In genomic region chr7:24608017-24608416, GRCm38 (mm10) we compare ENCODE assay signal across 8 mouse cellular contexts. TPM values are rescaled to one million over a fixed set of nuclear protein-coding genes. Genes with fewer than 3 reads are reported as not detected.
A peak's percentile ranks its signal among the peaks of the same experiment; 100 is the strongest.
DNase-seq lines count a peak whose midpoint lies in the region; ATAC-seq and TF ChIP-seq lines count a peak whose summit lies in the region.

No protein-coding gene starts in this region.

- no peak overlapping the region for H3K9ac ChIP-seq in intestine, embryonic 16.5 days (ENCODE audit: low read depth, low read length)
- no peak overlapping the region for H3K9ac ChIP-seq in lung, embryonic 15.5 days

- H3K27ac ChIP-seq in layer of hippocampus, adult 2 months, result no peak overlapping the region
- peak overlapping the region; percentile 37; the same call in 1 of the 2 replicates for H3K27ac ChIP-seq in bone marrow, adult 2 months (ENCODE audit: control insufficient read depth, insufficient read depth, low read depth, low read length, poor library complexity)
- no peak overlapping the region for H3K27ac ChIP-seq in intestine, embryonic 16.5 days (ENCODE audit: low read length)
- H3K27ac ChIP-seq in lung, embryonic 15.5 days, result no peak overlapping the region

- 36% methylated on average over 6 of the region's 6 CpGs for WGBS in bone marrow, adult 2 months
- WGBS in intestine, embryonic 16.5 days, result 52% methylated on average over 6 of the region's 6 CpGs
- 46% methylated on average over 6 of the region's 6 CpGs for WGBS in lung, embryonic 15.5 days

- no peak for TF ChIP-seq POLR2A in bone marrow, adult 2 months (IDR thresholded peaks at IDR 0.05; ENCODE audit: borderline replicate concordance, control insufficient read depth, low read depth, low read length)

- no peaks in the 10 kb centered on the region for H3K9me3 ChIP-seq in intestine, embryonic 16.5 days (ENCODE audit: control insufficient read depth, low read length)
- H3K9me3 ChIP-seq in lung, embryonic 15.5 days, result no peaks in the 10 kb centered on the region

- H3K4me3 ChIP-seq in layer of hippocampus, adult 2 months, result no peak overlapping the region
- H3K4me3 ChIP-seq in bone marrow, adult 2 months (replicated peaks; ENCODE audit: control insufficient read depth, low read depth, low read length), result peak overlapping the region; percentile 10
- H3K4me3 ChIP-seq in intestine, embryonic 16.5 days (ENCODE audit: low read length), result no peak overlapping the region; the same call in 1 of the 2 replicates
- H3K4me3 ChIP-seq in lung, embryonic 15.5 days, result no peak overlapping the region

- H3K36me3 ChIP-seq in intestine, embryonic 16.5 days (ENCODE audit: control insufficient read depth, insufficient read depth, low read length), result no peaks in the 10 kb centered on the region
- H3K36me3 ChIP-seq in lung, embryonic 15.5 days, result no peaks in the 10 kb centered on the region

- 0 out of 2 replicates have a peak overlapping the region, but pooled peaks have one; percentile 22 for H3K4me2 ChIP-seq in intestine, embryonic 16.5 days (ENCODE audit: low read depth, low read length)
- H3K4me2 ChIP-seq in lung, embryonic 15.5 days, result no peak overlapping the region

- peak; percentile 21 to 27 for DNase-seq in layer of hippocampus, postnatal 36 days
- DNase-seq in layer of hippocampus, adult 2 months (ENCODE audit: low spot score in 2 of 2), result no peak
- DNase-seq in gastrocnemius, postnatal 25 days, result peak; percentile 63
- DNase-seq in retina, postnatal 1 day, result peak; percentile 79
- DNase-seq in left cerebral cortex, adult 18-20 months (ENCODE audit: low spot score in 2 of 2), result no peak

- peaks cover 2% of the 10 kb centered on the region; the same call in 1 of the 2 replicates for H3K4me1 ChIP-seq in bone marrow, adult 2 months (ENCODE audit: control insufficient read depth, insufficient read depth, low read length)
- peaks cover 23% of the 10 kb centered on the region for H3K4me1 ChIP-seq in intestine, embryonic 16.5 days (ENCODE audit: control insufficient read depth, insufficient read depth, low read length)
- peaks cover 16% of the 10 kb centered on the region for H3K4me1 ChIP-seq in lung, embryonic 15.5 days

- peak; percentile 72 for ATAC-seq in intestine, embryonic 16.5 days
- ATAC-seq in lung, embryonic 15.5 days (ENCODE audit: borderline replicate concordance, extremely low read depth, low FRiP score, low TSS enrichment), result peak; percentile 28; the same call in 1 of the 2 replicates

- TF ChIP-seq CTCF in layer of hippocampus, adult 2 months (conservative IDR thresholded peaks at IDR 0.05), result no peak
- TF ChIP-seq CTCF in bone marrow, adult 2 months (IDR thresholded peaks at IDR 0.05; ENCODE audit: control insufficient read depth, insufficient read depth, low read length), result no peak

- H3K27me3 ChIP-seq in intestine, embryonic 16.5 days (replicated peaks; ENCODE audit: control insufficient read depth, insufficient read depth, low read length), result peaks cover 4% of the 10 kb centered on the region; the same call in 1 of the 2 replicates
- H3K27me3 ChIP-seq in lung, embryonic 15.5 days, result peaks cover 35% of the 10 kb centered on the region

RNA-seq across cellular contexts. Expression of gene Phldb3, which starts 2.5 kb away (rescaled TPM):
- under 1 TPM in 1 of 2 experiments, not detected in 1; 0.30 TPM for total RNA-seq in layer of hippocampus, postnatal 36 days (2021)
- total RNA-seq in layer of hippocampus, adult 2 months (2021), result under 1 TPM in 1 of 2 experiments, not detected in 1; 0.22 TPM
- polyA plus RNA-seq in bone marrow, adult 2 months (2011; ENCODE audit: insufficient read depth, insufficient read length, low replicate concordance, missing spikeins), result 7.2 and 8.2 TPM in 2 replicates
- under 1 TPM; 0.59 to 0.70 TPM for total RNA-seq in gastrocnemius, postnatal 25 days (2021)
- 0.35 and 0.36 TPM in 2 replicates for polyA plus RNA-seq in intestine, embryonic 16.5 days (2015; fragmentation: Nextera tagmentation; extraction: Ambion mirVana)
- polyA plus RNA-seq in lung, embryonic 15.5 days (2015; fragmentation: Nextera tagmentation; extraction: Ambion mirVana), result 0.15 and 0.21 TPM in 2 replicates
- under 1 TPM in 1 of 2 experiments, not detected in 1; 0.21 TPM for total RNA-seq in left cerebral cortex, adult 18-20 months (2021)

RNA-seq across cellular contexts. Expression of gene Zfp575, which starts 20.6 kb away (rescaled TPM):
- total RNA-seq in layer of hippocampus, postnatal 36 days (2021), result 1 to 10 TPM; 4.7 to 5.7 TPM
- total RNA-seq in layer of hippocampus, adult 2 months (2021), result 1 to 10 TPM; 5.2 to 6.7 TPM
- polyA plus RNA-seq in bone marrow, adult 2 months (2011; ENCODE audit: insufficient read depth, insufficient read length, low replicate concordance, missing spikeins), result not detected in 2 replicates
- total RNA-seq in gastrocnemius, postnatal 25 days (2021), result under 1 TPM in 1 of 2 experiments, not detected in 1; 0.13 TPM
- polyA plus RNA-seq in intestine, embryonic 16.5 days (2015; fragmentation: Nextera tagmentation; extraction: Ambion mirVana), result 3.1 TPM in 2 replicates
- 2.8 and 3.0 TPM in 2 replicates for polyA plus RNA-seq in lung, embryonic 15.5 days (2015; fragmentation: Nextera tagmentation; extraction: Ambion mirVana)
- 1 to 10 TPM; 6.9 to 7.3 TPM for total RNA-seq in left cerebral cortex, adult 18-20 months (2021)

RNA-seq across cellular contexts. Expression of gene Ethe1, which starts 20.7 kb away (rescaled TPM):
- total RNA-seq in layer of hippocampus, postnatal 36 days (2021), result 10 to 100 TPM in 1 of 2 experiments, 1 to 10 TPM in 1; 10.0 to 12.0 TPM
- total RNA-seq in layer of hippocampus, adult 2 months (2021), result 10 to 100 TPM; 10.1 to 11.0 TPM
- 15.8 and 25.9 TPM in 2 replicates for polyA plus RNA-seq in bone marrow, adult 2 months (2011; ENCODE audit: insufficient read depth, insufficient read length, low replicate concordance, missing spikeins)
- 10 to 100 TPM; 21.6 to 25.9 TPM for total RNA-seq in gastrocnemius, postnatal 25 days (2021)
- polyA plus RNA-seq in intestine, embryonic 16.5 days (2015; fragmentation: Nextera tagmentation; extraction: Ambion mirVana), result 33.2 and 38.1 TPM in 2 replicates
- polyA plus RNA-seq in lung, embryonic 15.5 days (2015; fragmentation: Nextera tagmentation; extraction: Ambion mirVana), result 23.8 and 24.2 TPM in 2 replicates
- total RNA-seq in left cerebral cortex, adult 18-20 months (2021), result 10 to 100 TPM; 15.4 to 18.2 TPM

RNA-seq across cellular contexts. Expression of gene Lypd3, which starts 28.3 kb away (rescaled TPM):
- under 1 TPM; 0.40 to 0.68 TPM for total RNA-seq in layer of hippocampus, postnatal 36 days (2021)
- total RNA-seq in layer of hippocampus, adult 2 months (2021), result under 1 TPM; 0.51 to 0.56 TPM
- polyA plus RNA-seq in bone marrow, adult 2 months (2011; ENCODE audit: insufficient read depth, insufficient read length, low replicate concordance, missing spikeins), result not detected in 2 replicates
- total RNA-seq in gastrocnemius, postnatal 25 days (2021), result not detected
- 0.27 and 0.49 TPM in 2 replicates for polyA plus RNA-seq in intestine, embryonic 16.5 days (2015; fragmentation: Nextera tagmentation; extraction: Ambion mirVana)
- 0.18 and 0.40 TPM in 2 replicates for polyA plus RNA-seq in lung, embryonic 15.5 days (2015; fragmentation: Nextera tagmentation; extraction: Ambion mirVana)
- under 1 TPM in 1 of 2 experiments, not detected in 1; 0.21 TPM for total RNA-seq in left cerebral cortex, adult 18-20 months (2021)

Comparison
In these comparisons a context has a peak if more than half of its experiments do, and no peak if none do; other contexts are left out.
1. DNase-seq: peak in layer of hippocampus, postnatal 36 days (2 of 2), gastrocnemius, postnatal 25 days (single experiment) and retina, postnatal 1 day (single experiment); none in layer of hippocampus, adult 2 months (0 of 2) and left cerebral cortex, adult 18-20 months (0 of 2).
2. RNA of gene Zfp575, which starts 20.6 kb away (total RNA-seq): 6.9 to 7.3 TPM in left cerebral cortex, adult 18-20 months, 5.2 to 6.7 TPM in layer of hippocampus, adult 2 months and 4.7 to 5.7 TPM in layer of hippocampus, postnatal 36 days; 0.13 TPM in gastrocnemius, postnatal 25 days; every median in the first group is over 4 times any median in the second.